Mouse (Mus musculus) MEL (cell line): ENCODE measurements at regions not wholly inside any gene's neighbourhood (a gene's known extent, or its start where the extent isn't known, plus 50 kb on each side); places are given as distances from the start of the nearest gene placed in this dataset.

Experiments
- DNase-seq: peaks from one replicate; pipeline ENCODE4 v3.0.0; 2011; ENCODE audit warnings: low read depth, low spot score
- H3K27ac ChIP-seq: 2 replicates; pipeline ENCODE4 v1.5.1; 2012; ENCODE audit warnings: low read depth, mild to moderate bottlenecking, control low read depth, low read length, moderate library complexity; ENCODE audit not compliant: control insufficient read depth
- H3K27me3 ChIP-seq, 2 experiments: fragments of 150-350 bp in 1 of 2; sonication (generic) in 1 of 2; 2 replicates each; pipeline ENCODE4 v1.6.1; 2012; ENCODE audit warnings: low read length in 2 of 2, mild to moderate bottlenecking in 2 of 2, improper control_type of control experiment in 1 of 2, moderate library complexity in 1 of 2; ENCODE audit not compliant: insufficient read depth in 2 of 2, control insufficient read depth in 1 of 2
- H3K36me3 ChIP-seq, 2 experiments: 2 replicates each; pipeline ENCODE4 v1.6.1; 2012 to 2014; ENCODE audit warnings: low read length in 2 of 2, improper control_type of control experiment in 1 of 2, inconsistent platforms in 1 of 2, mild to moderate bottlenecking in 1 of 2; ENCODE audit not compliant: insufficient read depth in 2 of 2, control insufficient read depth in 1 of 2
- H3K4me1 ChIP-seq, 2 experiments: fragments of 150-350 bp in 1 of 2; sonication (generic) in 1 of 2; 2 replicates each; pipeline ENCODE4 v1.6.1; 2012; ENCODE audit warnings: low read length in 2 of 2, improper control_type of control experiment in 1 of 2, mild to moderate bottlenecking in 1 of 2; ENCODE audit not compliant: insufficient read depth in 2 of 2, control insufficient read depth in 1 of 2
- H3K4me3 ChIP-seq, 2 experiments: fragments of 150-350 bp in 1 of 2; sonication (generic) in 1 of 2; 2 replicates each; pipeline ENCODE4 v1.5.1; 2012; ENCODE audit warnings: low read depth in 2 of 2, low read length in 2 of 2, mild to moderate bottlenecking in 2 of 2, moderate library complexity in 2 of 2, control low read depth in 1 of 2, improper control_type of control experiment in 1 of 2; ENCODE audit not compliant: control insufficient read depth in 1 of 2, insufficient read depth in 1 of 2
- H3K79me2 ChIP-seq: 2 replicates; pipeline ENCODE4 v1.6.1; 2012; ENCODE audit warnings: mild to moderate bottlenecking, low read length, moderate library complexity; ENCODE audit not compliant: control insufficient read depth, poor library complexity, insufficient read depth
- H3K9ac ChIP-seq: 2 replicates; pipeline ENCODE4 v1.6.1; 2012; ENCODE audit warnings: low read depth, mild to moderate bottlenecking, control low read depth, low read length, moderate library complexity; ENCODE audit not compliant: control insufficient read depth, poor library complexity, severe bottlenecking
- H3K9me3 ChIP-seq: fragments of 150-350 bp; sonication (generic); replicated peaks from 2 replicates; pipeline ENCODE4 v1.6.1; 2012; ENCODE audit warnings: mild to moderate bottlenecking, low read length, improper control_type of control experiment, moderate library complexity; ENCODE audit not compliant: insufficient read depth
- BHLHE40 ChIP-seq: IDR thresholded peaks from 2 replicates; pipeline ENCODE4 v1.6.1; 2012; ENCODE audit warnings: low read depth, mild to moderate bottlenecking, inconsistent platforms, low read length, improper control_type of control experiment, borderline replicate concordance
- CHD2 ChIP-seq: IDR thresholded peaks from 2 replicates; pipeline ENCODE4 v1.6.1; 2011; ENCODE audit warnings: low read length, improper control_type of control experiment
- E2F4 ChIP-seq: IDR thresholded peaks from 2 replicates; pipeline ENCODE4 v1.6.1; 2011; ENCODE audit warnings: low read depth, low read length, improper control_type of control experiment, borderline replicate concordance
- ELF1 ChIP-seq: IDR thresholded peaks from 2 replicates; pipeline ENCODE4 v1.6.1; 2014; ENCODE audit warnings: low read depth, mild to moderate bottlenecking, inconsistent platforms, low read length, improper control_type of control experiment, moderate library complexity
- GATA1 ChIP-seq: IDR thresholded peaks from 2 replicates; pipeline ENCODE4 v1.6.1; 2011; ENCODE audit warnings: low read depth, low read length, improper control_type of control experiment
- KAT2A ChIP-seq: conservative IDR thresholded peaks from 2 replicates; pipeline ENCODE4 v1.6.1; 2012; ENCODE audit warnings: low read depth, low read length, improper control_type of control experiment, inconsistent platforms
- MAFK ChIP-seq: IDR thresholded peaks from 2 replicates; pipeline ENCODE4 v1.6.1; 2011; ENCODE audit warnings: low read depth, mild to moderate bottlenecking, low read length, improper control_type of control experiment, borderline replicate concordance
- MAZ ChIP-seq: IDR thresholded peaks from 2 replicates; pipeline ENCODE4 v1.6.1; 2012; ENCODE audit warnings: low read depth, mild to moderate bottlenecking, inconsistent platforms, low read length, improper control_type of control experiment
- MXI1 ChIP-seq: IDR thresholded peaks from 2 replicates; pipeline ENCODE4 v1.6.1; 2011; ENCODE audit warnings: mild to moderate bottlenecking, low read depth, low read length, improper control_type of control experiment
- MYC ChIP-seq: IDR thresholded peaks from 2 replicates; pipeline ENCODE4 v1.6.1; 2011; ENCODE audit warnings: low read depth, mild to moderate bottlenecking, low read length, improper control_type of control experiment, moderate library complexity
- NRF1 ChIP-seq: IDR thresholded peaks from 2 replicates; pipeline ENCODE4 v1.6.1; 2014; ENCODE audit warnings: low read depth, mild to moderate bottlenecking, inconsistent platforms, low read length, improper control_type of control experiment, moderate library complexity; ENCODE audit not compliant: poor library complexity, insufficient read depth, severe bottlenecking
- POLR2AphosphoS2 ChIP-seq: IDR thresholded peaks from 2 replicates; pipeline ENCODE4 v1.6.1; 2011; ENCODE audit warnings: low read length, improper control_type of control experiment
- POLR2AphosphoS5 ChIP-seq: IDR thresholded peaks from 2 replicates; pipeline ENCODE4 v1.6.1; 2012; ENCODE audit warnings: low read depth, borderline replicate concordance, mild to moderate bottlenecking, inconsistent platforms, low read length, moderate library complexity, mixed read lengths
- RAD21 ChIP-seq: IDR thresholded peaks from 2 replicates; pipeline ENCODE4 v1.6.1; 2011; ENCODE audit warnings: mild to moderate bottlenecking, low read depth, low read length, improper control_type of control experiment
- SMC3 ChIP-seq: IDR thresholded peaks from 2 replicates; pipeline ENCODE4 v1.6.1; 2011; ENCODE audit warnings: low read depth, low read length, improper control_type of control experiment
- TBP ChIP-seq: IDR thresholded peaks from 2 replicates; pipeline ENCODE4 v1.8.0; 2011; ENCODE audit warnings: low read depth, low read length, improper control_type of control experiment
- UBTF ChIP-seq: IDR thresholded peaks from 2 replicates; pipeline ENCODE4 v1.6.1; 2012; ENCODE audit warnings: low read depth, mild to moderate bottlenecking, inconsistent platforms, low read length, improper control_type of control experiment, moderate library complexity, borderline replicate concordance; ENCODE audit not compliant: insufficient read depth
- USF2 ChIP-seq, 2 experiments: IDR thresholded peaks; 2 replicates each; pipeline ENCODE4 v1.6.1; 2011 to 2012; ENCODE audit warnings: improper control_type of control experiment in 2 of 2, low read length in 2 of 2, borderline replicate concordance in 1 of 2, inconsistent platforms in 1 of 2, low read depth in 1 of 2, mild to moderate bottlenecking in 1 of 2; ENCODE audit not compliant: insufficient read depth in 1 of 2
- ZKSCAN1 ChIP-seq: IDR thresholded peaks from 2 replicates; pipeline ENCODE4 v1.6.1; 2012; ENCODE audit warnings: low read depth, mild to moderate bottlenecking, inconsistent platforms, low read length, improper control_type of control experiment, moderate library complexity
- ZMIZ1 ChIP-seq: IDR thresholded peaks from 2 replicates; pipeline ENCODE4 v1.6.1; 2012; ENCODE audit warnings: low read depth, mild to moderate bottlenecking, inconsistent platforms, low read length, improper control_type of control experiment, moderate library complexity
- ZNF384 ChIP-seq: IDR thresholded peaks from 2 replicates; pipeline ENCODE4 v1.6.1; 2012; ENCODE audit warnings: low read depth, mild to moderate bottlenecking, inconsistent platforms, low read length, improper control_type of control experiment

GRCm38 (mm10) chr9:113019576-113019975 lies 688.5 kb downstream of the Pdcd6ip start (continued):
- TF ChIP-seq POLR2AphosphoS5 (no peak), TBP (no peak)

DNA sequence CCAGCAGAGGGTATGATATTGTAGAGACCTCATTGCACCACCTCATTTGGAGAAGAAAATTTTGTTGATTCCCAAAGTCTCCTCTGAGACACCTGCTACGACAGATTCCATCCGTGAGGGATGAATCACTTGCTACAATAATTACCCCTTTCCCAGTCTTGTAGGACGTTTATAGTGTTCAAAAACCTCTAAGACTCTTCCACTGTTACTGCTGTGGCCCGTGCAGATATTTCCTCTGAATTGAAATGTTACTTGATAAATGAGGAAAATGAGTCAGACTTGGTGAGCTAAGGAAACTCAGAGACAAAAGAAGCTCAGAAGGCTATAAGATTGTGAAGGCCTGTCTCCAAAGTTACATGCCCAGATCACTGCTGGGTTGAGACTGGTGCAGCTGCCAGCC lies 700.0 kb downstream of the Pdcd6ip start:
- H3K4me3 ChIP-seq: no peak overlapping the region
- no peaks in the 10 kb centered on the region for H3K4me1 ChIP-seq
- H3K27me3 ChIP-seq: no peaks in the 10 kb centered on the region
- H3K9me3 ChIP-seq: no peaks in the 10 kb centered on the region
- H3K79me2 ChIP-seq: no peaks in the 10 kb centered on the region
- TF ChIP-seq MYC (no peak), SMC3 (no peak), E2F4 (no peak), ZMIZ1 (no peak), MAFK (no peak), ZNF384 (no peak), MXI1 (no peak), KAT2A (no peak), ZKSCAN1 (no peak), BHLHE40 (no peak), ELF1 (no peak), MAZ (no peak), POLR2AphosphoS2 (no peak), NRF1 (no peak), RAD21 (no peak), GATA1 (no peak), UBTF (no peak), USF2 (IDR thresholded peaks at IDR 0.05; ENCODE audit: borderline replicate concordance in 1 of 2, insufficient read depth in 1 of 2, low read depth in 1 of 2, low read length in 2 of 2) (no peak), CHD2 (no peak)
- H3K36me3 ChIP-seq: no peaks in the 10 kb centered on the region
- DNase-seq: no peak
- no peak overlapping the region for H3K27ac ChIP-seq
- no peak overlapping the region for H3K9ac ChIP-seq
